Mouse (Mus musculus): ENCODE data around the gene Gm45521. TPM values are rescaled to one million over a fixed set of nuclear protein-coding genes. Genes with fewer than 3 reads are reported as not detected.

The Gm45521 gene
- polyA plus RNA-seq, 1 experiment from 2014 or later = 0.51 TPM

- Histone ChIP-seq H3K27ac (no peak overlapping the region), H3K36me3 (replicated peaks; ENCODE audit: control insufficient read depth, insufficient read depth) (no peaks in the 10 kb centered on the region), H3K4me1 (replicated peaks; ENCODE audit: control insufficient read depth, insufficient read depth, low read length) (no peaks in the 10 kb centered on the region), H3K9ac (no peak overlapping the region), H3K9me3 (ENCODE audit: control insufficient read depth, low read length) (no peaks in the 10 kb centered on the region), H3K27me3 (ENCODE audit: control insufficient read depth, insufficient read depth, low read length) (no peaks in the 10 kb centered on the region), H3K4me2 (replicated peaks) (no peak overlapping the region), H3K4me3 (replicated peaks; ENCODE audit: low read length) (no peak overlapping the region)
- 70% methylated on average over 7 of the region's 7 CpGs for WGBS
- no peak for DNase-seq (ENCODE audit: low spot score)
- no peak for ATAC-seq (ENCODE audit: low FRiP score)
Observed at GRCm38 (mm10) chr14:7963160-7963559, 6.1 kb downstream of the Gm45521 start.

- Histone ChIP-seq H3K27me3 (ENCODE audit: control insufficient read depth, insufficient read depth, low read length) (no peaks in the 10 kb centered on the region), H3K4me3 (replicated peaks; ENCODE audit: low read length) (no peak overlapping the region), H3K4me2 (replicated peaks) (no peak overlapping the region), H3K27ac (no peak overlapping the region), H3K4me1 (replicated peaks; ENCODE audit: control insufficient read depth, insufficient read depth, low read length) (no peaks in the 10 kb centered on the region), H3K36me3 (replicated peaks; ENCODE audit: control insufficient read depth, insufficient read depth) (no peaks in the 10 kb centered on the region), H3K9ac (no peak overlapping the region), H3K9me3 (ENCODE audit: control insufficient read depth, low read length) (no peaks in the 10 kb centered on the region)
- WGBS = 56% methylated on average over 11 of the region's 11 CpGs
- DNase-seq (ENCODE audit: low spot score) = peak; percentile 95
- ATAC-seq (ENCODE audit: low FRiP score) = peak; percentile 74
Observed at GRCm38 (mm10) chr14:7964219-7964889, 7.3 kb downstream of the Gm45521 start.

GRCm38 (mm10) chr14:7971889-7972493 lies 14.9 kb downstream of the Gm45521 start:
- H3K4me1 ChIP-seq (replicated peaks; ENCODE audit: control insufficient read depth, insufficient read depth, low read length) = no peaks in the 10 kb centered on the region
- H3K9me3 ChIP-seq (ENCODE audit: control insufficient read depth, low read length) = no peaks in the 10 kb centered on the region
- H3K36me3 ChIP-seq (replicated peaks; ENCODE audit: control insufficient read depth, insufficient read depth) = no peaks in the 10 kb centered on the region
- no peak overlapping the region for H3K4me2 ChIP-seq (replicated peaks)
- no peaks in the 10 kb centered on the region for H3K27me3 ChIP-seq (ENCODE audit: control insufficient read depth, insufficient read depth, low read length)
- WGBS = 63% methylated on average over 10 of the region's 10 CpGs
- no peak overlapping the region for H3K4me3 ChIP-seq (replicated peaks; ENCODE audit: low read length)
- H3K9ac ChIP-seq = no peak overlapping the region
- no peak overlapping the region for H3K27ac ChIP-seq
- ATAC-seq (ENCODE audit: low FRiP score) (no peak), DNase-seq (ENCODE audit: low spot score) (no peak)

GRCm38 (mm10) chr14:7974643-7975042 lies 17.6 kb downstream of the Gm45521 start:
- no peak overlapping the region for H3K4me2 ChIP-seq (replicated peaks)
- no peaks in the 10 kb centered on the region for H3K4me1 ChIP-seq (replicated peaks; ENCODE audit: control insufficient read depth, insufficient read depth, low read length)
- ATAC-seq (ENCODE audit: low FRiP score) = no peak
- no peak overlapping the region for H3K9ac ChIP-seq
- H3K9me3 ChIP-seq (ENCODE audit: control insufficient read depth, low read length) = no peaks in the 10 kb centered on the region
- DNase-seq (ENCODE audit: low spot score) = no peak
- no peaks in the 10 kb centered on the region for H3K27me3 ChIP-seq (ENCODE audit: control insufficient read depth, insufficient read depth, low read length)
- no peak overlapping the region for H3K4me3 ChIP-seq (replicated peaks; ENCODE audit: low read length)
- 93% methylated on average over 1 of the region's 1 CpGs for WGBS
- no peaks in the 10 kb centered on the region for H3K36me3 ChIP-seq (replicated peaks; ENCODE audit: control insufficient read depth, insufficient read depth)
- H3K27ac ChIP-seq = no peak overlapping the region

- ATAC-seq (ENCODE audit: low FRiP score) (no peak), DNase-seq (ENCODE audit: low spot score) (no peak)
- 87% methylated on average over 6 of the region's 6 CpGs for WGBS
- no peak overlapping the region for H3K27ac ChIP-seq
- no peak overlapping the region for H3K4me2 ChIP-seq (replicated peaks)
- H3K4me1 ChIP-seq (replicated peaks; ENCODE audit: control insufficient read depth, insufficient read depth, low read length) = no peaks in the 10 kb centered on the region
- H3K9ac ChIP-seq = no peak overlapping the region
- H3K4me3 ChIP-seq (replicated peaks; ENCODE audit: low read length) = no peak overlapping the region
- H3K9me3 ChIP-seq (ENCODE audit: control insufficient read depth, low read length) = no peaks in the 10 kb centered on the region
- no peaks in the 10 kb centered on the region for H3K27me3 ChIP-seq (ENCODE audit: control insufficient read depth, insufficient read depth, low read length)
- H3K36me3 ChIP-seq (replicated peaks; ENCODE audit: control insufficient read depth, insufficient read depth) = no peaks in the 10 kb centered on the region
Observed at GRCm38 (mm10) chr14:7975177-7975576, 18.1 kb downstream of the Gm45521 start.

GRCm38 (mm10) chr14:7977471-7977870 lies 20.4 kb downstream of the Gm45521 start:
- H3K4me1 ChIP-seq (replicated peaks; ENCODE audit: control insufficient read depth, insufficient read depth, low read length) = no peaks in the 10 kb centered on the region
- H3K9me3 ChIP-seq (ENCODE audit: control insufficient read depth, low read length) = no peaks in the 10 kb centered on the region
- H3K27me3 ChIP-seq (ENCODE audit: control insufficient read depth, insufficient read depth, low read length) = no peaks in the 10 kb centered on the region
- WGBS = 96% methylated on average over 1 of the region's 1 CpGs
- H3K4me2 ChIP-seq (replicated peaks) = no peak overlapping the region
- ATAC-seq (ENCODE audit: low FRiP score) (no peak), DNase-seq (ENCODE audit: low spot score) (no peak)
- H3K4me3 ChIP-seq (replicated peaks; ENCODE audit: low read length) = no peak overlapping the region
- no peak overlapping the region for H3K9ac ChIP-seq
- no peaks in the 10 kb centered on the region for H3K36me3 ChIP-seq (replicated peaks; ENCODE audit: control insufficient read depth, insufficient read depth)
- no peak overlapping the region for H3K27ac ChIP-seq

- ATAC-seq (ENCODE audit: low FRiP score) = no peak
- H3K9me3 ChIP-seq (ENCODE audit: control insufficient read depth, low read length) = no peaks in the 10 kb centered on the region
- no peak overlapping the region for H3K4me2 ChIP-seq (replicated peaks)
- no peak overlapping the region for H3K27ac ChIP-seq
- H3K36me3 ChIP-seq (replicated peaks; ENCODE audit: control insufficient read depth, insufficient read depth) = no peaks in the 10 kb centered on the region
- H3K4me1 ChIP-seq (replicated peaks; ENCODE audit: control insufficient read depth, insufficient read depth, low read length) = no peaks in the 10 kb centered on the region
- H3K9ac ChIP-seq = no peak overlapping the region
- H3K4me3 ChIP-seq (replicated peaks; ENCODE audit: low read length) = no peak overlapping the region
- DNase-seq (ENCODE audit: low spot score) = no peak
- H3K27me3 ChIP-seq (ENCODE audit: control insufficient read depth, insufficient read depth, low read length) = no peaks in the 10 kb centered on the region
- WGBS = 83% methylated on average over 1 of the region's 1 CpGs
Observed at GRCm38 (mm10) chr14:7978183-7978582, 21.1 kb downstream of the Gm45521 start.

GRCm38 (mm10) chr14:7981226-7981625 lies 24.1 kb downstream of the Gm45521 start:
- no peak for DNase-seq (ENCODE audit: low spot score)
- H3K4me3 ChIP-seq (replicated peaks; ENCODE audit: low read length) = no peak overlapping the region
- no peaks in the 10 kb centered on the region for H3K36me3 ChIP-seq (replicated peaks; ENCODE audit: control insufficient read depth, insufficient read depth)
- no peak overlapping the region for H3K9ac ChIP-seq
- no peaks in the 10 kb centered on the region for H3K4me1 ChIP-seq (replicated peaks; ENCODE audit: control insufficient read depth, insufficient read depth, low read length)
- ATAC-seq (ENCODE audit: low FRiP score) = no peak
- no peaks in the 10 kb centered on the region for H3K27me3 ChIP-seq (ENCODE audit: control insufficient read depth, insufficient read depth, low read length)
- 90% methylated on average over 1 of the region's 1 CpGs for WGBS
- H3K27ac ChIP-seq = no peak overlapping the region
- no peak overlapping the region for H3K4me2 ChIP-seq (replicated peaks)
- no peaks in the 10 kb centered on the region for H3K9me3 ChIP-seq (ENCODE audit: control insufficient read depth, low read length)

GRCm38 (mm10) chr14:7986913-7987312 lies 29.8 kb downstream of the Gm45521 start:
- Histone ChIP-seq H3K9ac (no peak overlapping the region), H3K27ac (no peak overlapping the region), H3K36me3 (replicated peaks; ENCODE audit: control insufficient read depth, insufficient read depth) (no peaks in the 10 kb centered on the region), H3K4me3 (replicated peaks; ENCODE audit: low read length) (no peak overlapping the region), H3K27me3 (ENCODE audit: control insufficient read depth, insufficient read depth, low read length) (no peaks in the 10 kb centered on the region), H3K9me3 (ENCODE audit: control insufficient read depth, low read length) (no peaks in the 10 kb centered on the region), H3K4me1 (replicated peaks; ENCODE audit: control insufficient read depth, insufficient read depth, low read length) (no peaks in the 10 kb centered on the region), H3K4me2 (replicated peaks) (no peak overlapping the region)
- WGBS = 94% methylated on average over 6 of the region's 6 CpGs
- DNase-seq (ENCODE audit: low spot score) (no peak), ATAC-seq (ENCODE audit: low FRiP score) (no peak)

Data from hindbrain, embryonic 14.5 days (tissue).